Mouse (Mus musculus) G1E (cell line): Measurements from ENCODE around the gene Psg16. TPM values are rescaled to one million over a fixed set of nuclear protein-coding genes. Genes with fewer than 3 reads are reported as not detected.
"Not testable (repeated sequence)": the region's sequence is repeated elsewhere in the genome, so short reads cannot be mapped to it uniquely, and the experiment has no call there.

Source experiments
- ATAC-seq: 2 replicates; pipeline ENCODE4 v1.8.0; 2016; ENCODE audit warnings: mild to moderate bottlenecking; ENCODE audit not compliant: insufficient number of reproducible peaks, poor library complexity, low FRiP score, severe bottlenecking; ENCODE audit errors: extremely low read depth
- DNase-seq: peaks from one replicate; pipeline ENCODE4 v3.0.0; 2012; ENCODE audit warnings: low spot score
- H3K27me3 ChIP-seq: 2 replicates; pipeline ENCODE4 v1.6.1; 2012; ENCODE audit warnings: mild to moderate bottlenecking, low read length, inconsistent platforms; ENCODE audit not compliant: insufficient read depth
- H3K36me3 ChIP-seq: replicated peaks from 2 replicates; pipeline ENCODE3; 2012; ENCODE audit warnings: mild to moderate bottlenecking, inconsistent platforms
- H3K4me1 ChIP-seq: 2 replicates; pipeline ENCODE4 v1.6.1; 2012; ENCODE audit warnings: low read depth, low read length, inconsistent platforms, mixed read lengths; ENCODE audit not compliant: insufficient read depth
- H3K4me3 ChIP-seq: 2 replicates; pipeline ENCODE4 v1.5.1; 2012; ENCODE audit warnings: low read depth, mild to moderate bottlenecking, inconsistent platforms, low read length, moderate library complexity, mixed read lengths
- H3K9me3 ChIP-seq: replicated peaks from 2 replicates; pipeline ENCODE4 v1.6.1; 2012; ENCODE audit warnings: inconsistent platforms
- CTCF ChIP-seq: IDR thresholded peaks from 2 replicates; pipeline ENCODE4 v1.5.1; 2012; ENCODE audit warnings: low read depth, low read length, inconsistent platforms, mixed read lengths
- GATA1 ChIP-seq: IDR thresholded peaks from 2 replicates; pipeline ENCODE4 v1.6.1; 2012; ENCODE audit warnings: borderline replicate concordance, low read length, inconsistent platforms, mixed read lengths
- GATA2 ChIP-seq: IDR thresholded peaks from 2 replicates; pipeline ENCODE4 v1.6.1; 2012; ENCODE audit warnings: low read depth, low read length, inconsistent platforms, borderline replicate concordance
- POLR2AphosphoS5 ChIP-seq: IDR thresholded peaks from 2 replicates; pipeline ENCODE4 v1.6.1; 2012; ENCODE audit warnings: low read depth, low read length, inconsistent platforms; ENCODE audit not compliant: insufficient replicate concordance
- TAL1 ChIP-seq: conservative IDR thresholded peaks from 2 replicates; pipeline ENCODE4 v1.6.1; 2012; ENCODE audit warnings: low read depth, low read length, inconsistent platforms, mixed read lengths
- polyA plus RNA-seq: library from polyadenylated mRNA; stranded (reverse); fragments of >175 nt; gene quantifications from 2 replicates; pipeline ENCODE4 v1.2.3, GENCODE M21; 2012
- total RNA-seq, 2 experiments: library from RNA; stranded (forward) in 1 of 2; stranded (reverse) in 1 of 2; fragments of 200-1000 nt in 1 of 2; fragments of >200 nt in 1 of 2; fragmentation: Nextera tagmentation in 1 of 2; gene quantifications; 2 replicates each; pipeline ENCODE4 v1.2.3; 2014 to 2017

Gene Psg16
- total and polyA plus RNA-seq, 3 experiments, result 0.02 to 1.9 (median 0.71) TPM

GRCm38 (mm10) chr7:17067000-17067399 lies 6.8 kb upstream of the Psg16 start:
- ATAC-seq, result no peak
- TF ChIP-seq CTCF (no peak), GATA1 (no peak)
- H3K4me3 ChIP-seq, result no peak overlapping the region

GRCm38 (mm10) chr7:17067651-17068050 lies 6.2 kb upstream of the Psg16 start:
- DNase-seq, ATAC-seq, H3K36me3 ChIP-seq, H3K27me3 ChIP-seq, H3K4me3 ChIP-seq, H3K9me3 ChIP-seq: not testable (repeated sequence)
- H3K4me1 ChIP-seq, result peaks cover 31% of the 10 kb centered on the region

More at GRCm38 (mm10) chr7:17067000-17067399, 6.8 kb upstream of the Psg16 start:
- Histone ChIP-seq H3K27me3 (no peaks in the 10 kb centered on the region), H3K9me3 (no peaks in the 10 kb centered on the region), H3K36me3 (peaks cover 7% of the 10 kb centered on the region), H3K4me1 (peaks cover 38% of the 10 kb centered on the region)
- DNase-seq, result no peak

- Histone ChIP-seq H3K4me1 (peaks cover 34% of the 10 kb centered on the region), H3K4me3 (no peak overlapping the region; the same call in 1 of the 2 replicates), H3K9me3 (no peaks in the 10 kb centered on the region), H3K27me3 (no peaks in the 10 kb centered on the region), H3K36me3 (peaks cover 9% of the 10 kb centered on the region)
- DNase-seq (no peak), ATAC-seq (no peak)
- TF ChIP-seq POLR2AphosphoS5 (no peak), CTCF (no peak), GATA2 (no peak), GATA1 (no peak), TAL1 (no peak)
Measured at GRCm38 (mm10) chr7:17073513-17073903, 332 bp upstream of the Psg16 start.

- Histone ChIP-seq H3K4me1 (peaks cover 34% of the 10 kb centered on the region), H3K4me3 (no peak overlapping the region), H3K9me3 (no peaks in the 10 kb centered on the region), H3K36me3 (peaks cover 9% of the 10 kb centered on the region), H3K27me3 (no peaks in the 10 kb centered on the region)
- DNase-seq (no peak), ATAC-seq (no peak)
- no peak for TF ChIP-seq CTCF
- TF ChIP-seq TAL1, result no peak
Measured at GRCm38 (mm10) chr7:17076542-17076941, 2.7 kb downstream of the Psg16 start.

GRCm38 (mm10) chr7:17078076-17078654 lies 4.3 kb downstream of the Psg16 start:
- Histone ChIP-seq H3K4me3 (no peak overlapping the region), H3K27me3 (no peaks in the 10 kb centered on the region), H3K9me3 (no peaks in the 10 kb centered on the region), H3K4me1 (peaks cover 34% of the 10 kb centered on the region), H3K36me3 (peaks cover 9% of the 10 kb centered on the region)
- ATAC-seq, result no peak
- DNase-seq, result no peak
- no peak for TF ChIP-seq POLR2AphosphoS5
- TF ChIP-seq GATA2, result no peak
- no peak for TF ChIP-seq CTCF
- no peak for TF ChIP-seq TAL1
- TF ChIP-seq GATA1, result no peak

- no peaks in the 10 kb centered on the region for H3K9me3 ChIP-seq
- peaks cover 5% of the 10 kb centered on the region; the same call in 1 of the 2 replicates for H3K27me3 ChIP-seq
- peaks cover 2% of the 10 kb centered on the region for H3K36me3 ChIP-seq
- no peak for ATAC-seq
- H3K4me1 ChIP-seq, result peaks cover 9% of the 10 kb centered on the region
- TF ChIP-seq TAL1, result no peak
- no peak for TF ChIP-seq POLR2AphosphoS5
- TF ChIP-seq GATA2, result no peak
- no peak for TF ChIP-seq CTCF
- no peak for TF ChIP-seq GATA1
- no peak for DNase-seq
- H3K4me3 ChIP-seq, result no peak overlapping the region
Measured at GRCm38 (mm10) chr7:17082766-17083165, 8.9 kb downstream of the Psg16 start.

- peaks cover 8% of the 10 kb centered on the region for H3K4me1 ChIP-seq
- no peak for DNase-seq
- H3K27me3 ChIP-seq, result peaks cover 14% of the 10 kb centered on the region; the same call in 1 of the 2 replicates
- ATAC-seq, result peak; percentile 8; the same call in 1 of the 2 replicates
- TF ChIP-seq GATA2 (no peak), CTCF (no peak), POLR2AphosphoS5 (no peak), GATA1 (no peak), TAL1 (no peak)
- no peaks in the 10 kb centered on the region for H3K36me3 ChIP-seq
- no peak overlapping the region for H3K4me3 ChIP-seq
- H3K9me3 ChIP-seq, result no peaks in the 10 kb centered on the region
Measured at GRCm38 (mm10) chr7:17087731-17088130, 13.9 kb downstream of the Psg16 start.
